Mouse (Mus musculus) small intestine, adult 2 months (tissue): ENCODE measurements at regions not wholly inside any gene's neighbourhood (a gene's known extent, or its start where the extent isn't known, plus 50 kb on each side); places are given as distances from the start of the nearest gene placed in this dataset.
"Not testable (repeated sequence)": the region's sequence is repeated elsewhere in the genome, so short reads cannot be mapped to it uniquely, and the experiment has no call there.

ENCODE experiments used
- CTCF ChIP-seq: fragments of 200-500 bp; IDR thresholded peaks from 2 replicates; pipeline ENCODE4 v1.5.1; 2012; ENCODE audit warnings: low read depth, mild to moderate bottlenecking, control low read depth, inconsistent platforms, low read length, moderate library complexity, mixed read lengths; ENCODE audit not compliant: insufficient replicate concordance, insufficient read length; ENCODE audit errors: extremely low read depth
- POLR2A ChIP-seq: fragments of 200-500 bp; IDR thresholded peaks from 2 replicates; pipeline ENCODE4 v1.6.1; 2012; ENCODE audit warnings: low read depth, mild to moderate bottlenecking, control low read depth, inconsistent platforms, low read length, moderate library complexity

- TF ChIP-seq CTCF, POLR2A: not testable (repeated sequence)
These were observed 87.8 kb upstream of the Vldlr start for GRCm38 (mm10) chr19:27128501-27128900.
